Mouse (Mus musculus): ENCODE data around the gene Drosha.

- TF ChIP-seq CTCF (IDR thresholded peaks at IDR 0.05; ENCODE audit: control insufficient read depth, insufficient read depth, insufficient replicate concordance, low read depth, low read length) (no peak), POLR2A (IDR thresholded peaks at IDR 0.05; ENCODE audit: control insufficient read depth, low read depth, low read length) (no peak)
Observed at GRCm38 (mm10) chr15:12968815-12969214, 144.2 kb downstream of the Drosha start.

Measured in testis, adult 2 months (tissue).